ENCODE assay signal across 14 mouse cellular contexts in genomic region chr16:26597307-26597706, GRCm38 (mm10). TPM values are rescaled to one million over a fixed set of nuclear protein-coding genes. Genes with fewer than 3 reads are reported as not detected.
DNase-seq lines count a peak whose midpoint lies in the region; ATAC-seq lines count a peak whose summit lies in the region.
"Had no signal": no experiment of that assay in that cellular context is flagged by ENCODE, and none has a peak within 500 bp of the region (broad histone marks: within the 10 kb centered on the region; RNA-seq: fewer than 3 reads in every experiment).

No protein-coding gene starts in this region.

- H3K4me2 ChIP-seq in embryonic facial prominence, embryonic 14.5 days (ENCODE audit: low read depth, low read length) = no peak overlapping the region
- H3K4me2 ChIP-seq in neural tube, embryonic 13.5 days = no peak overlapping the region
- H3K4me2 ChIP-seq: forebrain, embryonic 12.5 days; hindbrain, embryonic 14.5 days; stomach, embryonic 15.5 days had no signal

- peak; percentile 55 for DNase-seq in embryonic facial prominence, embryonic 14.5 days (ENCODE audit: low spot score)
- no peak for DNase-seq in embryonic facial prominence, embryonic 10.5 days (ENCODE audit: low spot score)
- no peak for DNase-seq in neural tube, embryonic 10.5 days (ENCODE audit: extremely low spot score, low spot score)
- peak; percentile 17 to 45 for DNase-seq in kidney, adult 8-10 months
- DNase-seq in mesoderm, embryonic 11.5 days (ENCODE audit: low read depth, low spot score) = peak; percentile 82
- DNase-seq: cerebellum, adult 8-10 months; left cerebral cortex, postnatal 4 days had no signal

- H3K4me1 ChIP-seq in embryonic facial prominence, embryonic 14.5 days (ENCODE audit: control insufficient read depth, insufficient read depth, low read length) = no peaks in the 10 kb centered on the region
- H3K4me1 ChIP-seq in embryonic facial prominence, embryonic 10.5 days = no peaks in the 10 kb centered on the region
- H3K4me1 ChIP-seq in neural tube, embryonic 13.5 days (replicated peaks) = peaks cover 13% of the 10 kb centered on the region
- H3K4me1 ChIP-seq: megakaryocyte, embryonic 14.5 days; stomach, embryonic 15.5 days had no signal

- H3K36me3 ChIP-seq in embryonic facial prominence, embryonic 14.5 days (ENCODE audit: control insufficient read depth, insufficient read depth, low read length) = no peaks in the 10 kb centered on the region
- no peaks in the 10 kb centered on the region for H3K36me3 ChIP-seq in embryonic facial prominence, embryonic 10.5 days (replicated peaks)
- H3K36me3 ChIP-seq in neural tube, embryonic 13.5 days = no peaks in the 10 kb centered on the region
- H3K36me3 ChIP-seq: forebrain, embryonic 12.5 days; stomach, embryonic 15.5 days had no signal

- H3K9me3 ChIP-seq in embryonic facial prominence, embryonic 14.5 days (ENCODE audit: control insufficient read depth, low read length) = no peaks in the 10 kb centered on the region
- no peaks in the 10 kb centered on the region for H3K9me3 ChIP-seq in embryonic facial prominence, embryonic 10.5 days
- H3K9me3 ChIP-seq in neural tube, embryonic 13.5 days = no peaks in the 10 kb centered on the region
- H3K9me3 ChIP-seq: forebrain, embryonic 12.5 days; megakaryocyte, embryonic 14.5 days; stomach, embryonic 15.5 days had no signal

- H3K4me3 ChIP-seq in embryonic facial prominence, embryonic 14.5 days (ENCODE audit: low read depth, low read length) = no peak overlapping the region
- no peak overlapping the region for H3K4me3 ChIP-seq in embryonic facial prominence, embryonic 10.5 days
- no peak overlapping the region for H3K4me3 ChIP-seq in neural tube, embryonic 13.5 days
- H3K4me3 ChIP-seq: forebrain, embryonic 12.5 days; megakaryocyte, embryonic 14.5 days; stomach, embryonic 15.5 days had no signal

- H3K27me3 ChIP-seq in embryonic facial prominence, embryonic 14.5 days (replicated peaks; ENCODE audit: control insufficient read depth, insufficient read depth, low read length) = no peaks in the 10 kb centered on the region
- H3K27me3 ChIP-seq in embryonic facial prominence, embryonic 10.5 days (replicated peaks; ENCODE audit: low read depth, poor library complexity, severe bottlenecking) = no peaks in the 10 kb centered on the region
- no peaks in the 10 kb centered on the region for H3K27me3 ChIP-seq in neural tube, embryonic 13.5 days
- H3K27me3 ChIP-seq: forebrain, embryonic 12.5 days; megakaryocyte, embryonic 14.5 days; stomach, embryonic 15.5 days had no signal

- no peak for ATAC-seq in embryonic facial prominence, embryonic 14.5 days (ENCODE audit: low read depth)
- peak; percentile 23; the same call in 1 of the 2 replicates for ATAC-seq in neural tube, embryonic 13.5 days (ENCODE audit: low read depth)
- no peak for ATAC-seq in frontal cortex, adult (ENCODE audit: low TSS enrichment)
- no peak for ATAC-seq in inflammation-experienced regulatory T-cells, adult 6 months

- 57% methylated on average over 7 of the region's 7 CpGs for WGBS in embryonic facial prominence, embryonic 14.5 days
- WGBS in embryonic facial prominence, embryonic 10.5 days = 87% methylated on average over 7 of the region's 7 CpGs
- whole genome bisulfite sequencing in neural tube, embryonic 13.5 days = 41% methylated on average over 7 of the region's 7 CpGs

- H3K9ac ChIP-seq in embryonic facial prominence, embryonic 14.5 days (ENCODE audit: low read depth, low read length) = no peak overlapping the region
- H3K9ac ChIP-seq in neural tube, embryonic 13.5 days = no peak overlapping the region
- H3K9ac ChIP-seq: forebrain, embryonic 12.5 days; hindbrain, embryonic 14.5 days; stomach, embryonic 15.5 days had no signal

- no peak overlapping the region for H3K27ac ChIP-seq in embryonic facial prominence, embryonic 14.5 days (replicated peaks; ENCODE audit: low read depth, low read length)
- no peak overlapping the region for H3K27ac ChIP-seq in embryonic facial prominence, embryonic 10.5 days (replicated peaks)
- no peak overlapping the region for H3K27ac ChIP-seq in neural tube, embryonic 13.5 days (replicated peaks)
- H3K27ac ChIP-seq: forebrain, embryonic 12.5 days; hindbrain, embryonic 14.5 days; stomach, embryonic 15.5 days had no signal

RNA-seq across cellular contexts. Expression of gene Il1rap, which starts 15.8 kb away (rescaled TPM):
- 10.1 and 10.3 TPM in 2 replicates for polyA plus RNA-seq in embryonic facial prominence, embryonic 14.5 days (2014; fragmentation: Nextera tagmentation; extraction: Ambion mirVana)
- polyA plus RNA-seq in embryonic facial prominence, embryonic 10.5 days (2016; fragmentation: Nextera tagmentation; extraction: Ambion mirVana) = 2.9 and 3.0 TPM in 2 replicates
- 7.5 and 7.6 TPM in 2 replicates for polyA plus RNA-seq in neural tube, embryonic 13.5 days (2015; fragmentation: Nextera tagmentation; extraction: Ambion mirVana)
- polyA plus RNA-seq in inflammation-experienced regulatory T-cells, adult 6 months (2017; shearing (Covaris generic)) = 10 to 100 TPM in 1 of 3 experiments, 1 to 10 TPM in 2; 9.1 to 10.7 (median 9.8) TPM

Comparison
In these comparisons a context has a peak if more than half of its experiments do, and no peak if none do; other contexts are left out.
1. DNase-seq: peak in embryonic facial prominence, embryonic 14.5 days (single experiment), kidney, adult 8-10 months (2 of 2) and mesoderm, embryonic 11.5 days (single experiment); none in embryonic facial prominence, embryonic 10.5 days (single experiment) and neural tube, embryonic 10.5 days (single experiment).